In genomic region chr15:98608784-98609250, GRCm38 (mm10) we compare ENCODE assay signal across 9 mouse cellular contexts. TPM values are rescaled to one million over a fixed set of nuclear protein-coding genes. Genes with fewer than 3 reads are reported as not detected.
DNase-seq lines count a peak whose midpoint lies in the region; ATAC-seq and TF ChIP-seq lines count a peak whose summit lies in the region.
"Had no signal": no experiment of that assay in that cellular context is flagged by ENCODE, and none has a peak within 500 bp of the region (broad histone marks: within the 10 kb centered on the region; RNA-seq: fewer than 3 reads in every experiment).

No protein-coding gene starts in this region.

- peak overlapping the region; percentile 81 for H3K4me3 ChIP-seq in embryonic facial prominence, embryonic 13.5 days
- peak overlapping the region; percentile 90 for H3K4me3 ChIP-seq in hindbrain, embryonic 16.5 days (ENCODE audit: low read length)
- H3K4me3 ChIP-seq in liver, embryonic 16.5 days (ENCODE audit: low read depth, low read length) = peak overlapping the region; percentile 84
- peak overlapping the region; percentile 87 for H3K4me3 ChIP-seq in small intestine, adult 2 months (ENCODE audit: low read depth, low read length)

- no peaks in the 10 kb centered on the region for H3K27me3 ChIP-seq in embryonic facial prominence, embryonic 13.5 days
- no peaks in the 10 kb centered on the region for H3K27me3 ChIP-seq in hindbrain, embryonic 16.5 days (replicated peaks; ENCODE audit: control insufficient read depth, insufficient read depth, low read length)
- no peaks in the 10 kb centered on the region; the same call in 1 of the 2 replicates for H3K27me3 ChIP-seq in liver, embryonic 16.5 days (ENCODE audit: control insufficient read depth, insufficient read depth, low read depth, low read length)
- no peaks in the 10 kb centered on the region for H3K27me3 ChIP-seq in small intestine, adult 2 months (ENCODE audit: control insufficient read depth, insufficient read depth, low read length)

- H3K9me3 ChIP-seq in embryonic facial prominence, embryonic 13.5 days = no peaks in the 10 kb centered on the region
- no peaks in the 10 kb centered on the region for H3K9me3 ChIP-seq in hindbrain, embryonic 16.5 days (ENCODE audit: control insufficient read depth, low read length)
- H3K9me3 ChIP-seq in liver, embryonic 16.5 days (replicated peaks; ENCODE audit: control insufficient read depth, low read length) = no peaks in the 10 kb centered on the region

- ATAC-seq in embryonic facial prominence, embryonic 13.5 days (ENCODE audit: insufficient number of reproducible peaks, insufficient read depth, low FRiP score, low TSS enrichment, low read depth) = peak; percentile 17
- ATAC-seq in hindbrain, embryonic 16.5 days = peak; percentile 18; the same call in 1 of the 2 replicates
- peak; percentile 12 for ATAC-seq in liver, embryonic 16.5 days (ENCODE audit: low read depth)

- peaks cover 27% of the 10 kb centered on the region for H3K36me3 ChIP-seq in embryonic facial prominence, embryonic 13.5 days
- peaks cover 7% of the 10 kb centered on the region for H3K36me3 ChIP-seq in hindbrain, embryonic 16.5 days (ENCODE audit: control insufficient read depth, insufficient read depth, low read length)
- H3K36me3 ChIP-seq in liver, embryonic 16.5 days (ENCODE audit: control insufficient read depth, insufficient read depth) = peaks cover 6% of the 10 kb centered on the region
- H3K36me3 ChIP-seq in small intestine, adult 2 months (ENCODE audit: control insufficient read depth, insufficient read depth, low read length) = peaks cover 9% of the 10 kb centered on the region

- peak overlapping the region; percentile 92 for H3K4me2 ChIP-seq in embryonic facial prominence, embryonic 13.5 days
- H3K4me2 ChIP-seq in hindbrain, embryonic 16.5 days (ENCODE audit: low read length) = peak overlapping the region; percentile 61
- H3K4me2 ChIP-seq in liver, embryonic 16.5 days (ENCODE audit: low read depth, low read length) = peak overlapping the region; percentile 98

- peak; percentile 51 for DNase-seq in adrenal gland, postnatal 10 days
- DNase-seq in adrenal gland, adult 8-10 months = no peak
- DNase-seq in 416B (ENCODE audit: low read depth) = peak; percentile 29
- DNase-seq in natural killer cell, adult 2 months (ENCODE audit: low spot score in 2 of 2) = no peak

- H3K4me1 ChIP-seq in embryonic facial prominence, embryonic 13.5 days = peaks cover 32% of the 10 kb centered on the region
- H3K4me1 ChIP-seq in hindbrain, embryonic 16.5 days (ENCODE audit: control insufficient read depth, insufficient read depth, low read depth, low read length) = peaks cover 21% of the 10 kb centered on the region
- peaks cover 57% of the 10 kb centered on the region for H3K4me1 ChIP-seq in liver, embryonic 16.5 days (ENCODE audit: control insufficient read depth, low read depth, low read length)
- peaks cover 13% of the 10 kb centered on the region for H3K4me1 ChIP-seq in small intestine, adult 2 months (ENCODE audit: control insufficient read depth, insufficient read depth, insufficient read length, low read length)

- peak overlapping the region; percentile 87 for H3K9ac ChIP-seq in embryonic facial prominence, embryonic 13.5 days
- H3K9ac ChIP-seq in hindbrain, embryonic 16.5 days (ENCODE audit: low read depth, low read length) = peak overlapping the region; percentile 92
- H3K9ac ChIP-seq in liver, embryonic 16.5 days (ENCODE audit: low read depth, low read length) = peak overlapping the region; percentile 95

- no peak for TF ChIP-seq POLR2A in small intestine, adult 2 months (IDR thresholded peaks at IDR 0.05; ENCODE audit: low read depth, low read length)

- TF ChIP-seq CTCF in small intestine, adult 2 months (IDR thresholded peaks at IDR 0.05; ENCODE audit: extremely low read depth, insufficient read length, insufficient replicate concordance, low read depth, low read length) = no peak

- WGBS in embryonic facial prominence, embryonic 13.5 days = 1% methylated on average over 12 of the region's 26 CpGs
- 0% methylated on average over 4 of the region's 26 CpGs for WGBS in hindbrain, embryonic 16.5 days
- 0% methylated on average over 14 of the region's 26 CpGs for WGBS in liver, embryonic 16.5 days (ENCODE audit: insufficient replicate concordance)
- 3% methylated on average over 12 of the region's 26 CpGs for WGBS in small intestine, adult 2 months

- peak overlapping the region; percentile 88 for H3K27ac ChIP-seq in embryonic facial prominence, embryonic 13.5 days
- H3K27ac ChIP-seq in hindbrain, embryonic 16.5 days (ENCODE audit: low read depth, low read length) = peak overlapping the region; percentile 88
- peak overlapping the region; percentile 97 for H3K27ac ChIP-seq in liver, embryonic 16.5 days (ENCODE audit: low read length)
- H3K27ac ChIP-seq in small intestine, adult 2 months (ENCODE audit: insufficient read depth, low read depth, low read length) = peak overlapping the region; percentile 94

RNA-seq across cellular contexts. Expression of gene Adcy6, which starts 1.1 kb away (rescaled TPM):
- total RNA-seq in adrenal gland, postnatal 10 days (2021) = 100 to 1,000 TPM in 1 of 2 experiments, 10 to 100 TPM in 1; 83.5 to 101 TPM
- 10 to 100 TPM; 35.2 to 66.9 (median 56.7) TPM for total RNA-seq in adrenal gland, adult 8-10 months (2022)
- 11.7 and 19.5 TPM in 2 replicates for polyA plus RNA-seq in embryonic facial prominence, embryonic 13.5 days (2015; fragmentation: Nextera tagmentation; extraction: Ambion mirVana)
- polyA plus RNA-seq in hindbrain, embryonic 16.5 days (2015; fragmentation: Nextera tagmentation; extraction: Ambion mirVana) = 9.1 and 10.1 TPM in 2 replicates
- polyA plus RNA-seq in liver, embryonic 16.5 days (2015; fragmentation: Nextera tagmentation; extraction: Ambion mirVana) = 6.1 and 8.3 TPM in 2 replicates
- 55.9 and 89.2 TPM in 2 replicates for polyA plus RNA-seq in small intestine, adult 2 months (2012; rRNA removed)

RNA-seq across cellular contexts. Expression of gene Cacnb3, which starts 21.8 kb away (rescaled TPM):
- 10 to 100 TPM; 12.6 to 18.8 TPM for total RNA-seq in adrenal gland, postnatal 10 days (2021)
- total RNA-seq in adrenal gland, adult 8-10 months (2022) = 10 to 100 TPM; 13.4 to 19.6 (median 15.7) TPM
- 55.6 and 55.7 TPM in 2 replicates for polyA plus RNA-seq in embryonic facial prominence, embryonic 13.5 days (2015; fragmentation: Nextera tagmentation; extraction: Ambion mirVana)
- polyA plus RNA-seq in hindbrain, embryonic 16.5 days (2015; fragmentation: Nextera tagmentation; extraction: Ambion mirVana) = 129 and 141 TPM in 2 replicates
- polyA plus RNA-seq in liver, embryonic 16.5 days (2015; fragmentation: Nextera tagmentation; extraction: Ambion mirVana) = 0.55 and 0.84 TPM in 2 replicates
- 19.1 and 40.2 TPM in 2 replicates for polyA plus RNA-seq in small intestine, adult 2 months (2012; rRNA removed)
- total RNA-seq: hematopoietic stem cell, adult 5-6 weeks had no signal

RNA-seq across cellular contexts. Expression of gene 4930415O20Rik, which starts 38.0 kb away (rescaled TPM):
- 1 to 10 TPM in 1 of 2 experiments, under 1 TPM in 1; 0.58 to 1.2 TPM for total RNA-seq in adrenal gland, postnatal 10 days (2021)
- total RNA-seq in adrenal gland, adult 8-10 months (2022) = not detected
- polyA plus RNA-seq in embryonic facial prominence, embryonic 13.5 days (2015; fragmentation: Nextera tagmentation; extraction: Ambion mirVana) = not detected in 2 replicates
- 0.30 and 0.31 TPM in 2 replicates for polyA plus RNA-seq in hindbrain, embryonic 16.5 days (2015; fragmentation: Nextera tagmentation; extraction: Ambion mirVana)
- polyA plus RNA-seq in liver, embryonic 16.5 days (2015; fragmentation: Nextera tagmentation; extraction: Ambion mirVana) = not detected in 2 replicates
- 0.46 and 2.7 TPM in 2 replicates for polyA plus RNA-seq in small intestine, adult 2 months (2012; rRNA removed)
- total RNA-seq: hematopoietic stem cell, adult 5-6 weeks had no signal

RNA-seq across cellular contexts. Expression of gene Ccnt1, which starts 38.1 kb away (rescaled TPM):
- total RNA-seq in adrenal gland, postnatal 10 days (2021) = 10 to 100 TPM; 41.5 to 50.0 TPM
- 10 to 100 TPM; 45.2 to 56.6 (median 46.5) TPM for total RNA-seq in adrenal gland, adult 8-10 months (2022)
- 63.1 and 66.2 TPM in 2 replicates for polyA plus RNA-seq in embryonic facial prominence, embryonic 13.5 days (2015; fragmentation: Nextera tagmentation; extraction: Ambion mirVana)
- polyA plus RNA-seq in hindbrain, embryonic 16.5 days (2015; fragmentation: Nextera tagmentation; extraction: Ambion mirVana) = 58.9 and 69.4 TPM in 2 replicates
- polyA plus RNA-seq in liver, embryonic 16.5 days (2015; fragmentation: Nextera tagmentation; extraction: Ambion mirVana) = 24.3 and 25.9 TPM in 2 replicates
- polyA plus RNA-seq in small intestine, adult 2 months (2012; rRNA removed) = 3.6 and 5.2 TPM in 2 replicates

RNA-seq across cellular contexts. Expression of gene Ddx23, which starts 53.9 kb away (rescaled TPM):
- 10 to 100 TPM; 55.5 to 72.4 TPM for total RNA-seq in adrenal gland, postnatal 10 days (2021)
- total RNA-seq in adrenal gland, adult 8-10 months (2022) = 100 to 1,000 TPM in 1 of 4 experiments, 10 to 100 TPM in 3; 68.9 to 100 (median 85.6) TPM
- polyA plus RNA-seq in embryonic facial prominence, embryonic 13.5 days (2015; fragmentation: Nextera tagmentation; extraction: Ambion mirVana) = 34.5 and 35.4 TPM in 2 replicates
- polyA plus RNA-seq in hindbrain, embryonic 16.5 days (2015; fragmentation: Nextera tagmentation; extraction: Ambion mirVana) = 17.8 and 19.7 TPM in 2 replicates
- 9.0 and 10.0 TPM in 2 replicates for polyA plus RNA-seq in liver, embryonic 16.5 days (2015; fragmentation: Nextera tagmentation; extraction: Ambion mirVana)
- 13.6 and 24.3 TPM in 2 replicates for polyA plus RNA-seq in small intestine, adult 2 months (2012; rRNA removed)

Comparison
In these comparisons a context has a peak if more than half of its experiments do, and no peak if none do; other contexts are left out.
1. DNase-seq: peak in adrenal gland, postnatal 10 days (single experiment) and 416B (single experiment); none in adrenal gland, adult 8-10 months (single experiment) and natural killer cell, adult 2 months (0 of 2).
2. RNA of gene Cacnb3, which starts 21.8 kb away (polyA plus RNA-seq): 129 to 141 TPM in hindbrain, embryonic 16.5 days, 55.6 to 55.7 TPM in embryonic facial prominence, embryonic 13.5 days and 19.1 to 40.2 TPM in small intestine, adult 2 months; 0.55 to 0.84 TPM in liver, embryonic 16.5 days; every median in the first group is over 10 times any median in the second.
3. Peak in every context shown above with its lines, with median percentiles within 50 percentile points of each other: ATAC-seq, H3K27ac ChIP-seq, H3K4me2 ChIP-seq, H3K4me3 ChIP-seq and H3K9ac ChIP-seq.